Comparison of ENCODE assay signal across 18 mouse cellular contexts in genomic region chr16:23317411-23318047, GRCm38 (mm10).
A peak's percentile ranks its signal among the peaks of the same experiment; 100 is the strongest.
DNase-seq lines count a peak whose midpoint lies in the region; ATAC-seq and TF ChIP-seq lines count a peak whose summit lies in the region.
"Had no signal": no experiment of that assay in that cellular context is flagged by ENCODE, and none has a peak within 500 bp of the region (broad histone marks: within the 10 kb centered on the region; RNA-seq: fewer than 3 reads in every experiment).

No protein-coding gene starts in this region.

- no peak overlapping the region for H3K4me3 ChIP-seq in kidney, embryonic 14.5 days (ENCODE audit: low read length)
- no peak overlapping the region for H3K4me3 ChIP-seq in lung, postnatal 0 days (ENCODE audit: low read depth, low read length)
- H3K4me3 ChIP-seq in liver, embryonic 13.5 days (replicated peaks): no peak overlapping the region
- no peak overlapping the region for H3K4me3 ChIP-seq in stomach, postnatal 0 days (ENCODE audit: low read depth, low read length)
- H3K4me3 ChIP-seq: forebrain, embryonic 10.5 days; hindbrain, embryonic 12.5 days; limb, embryonic 15.5 days; midbrain, embryonic 10.5 days had no signal

- WGBS in kidney, embryonic 14.5 days: 55% methylated on average over 7 of the region's 7 CpGs
- WGBS in lung, postnatal 0 days: 13% methylated on average over 7 of the region's 7 CpGs
- 63% methylated on average over 7 of the region's 7 CpGs for WGBS in liver, embryonic 13.5 days (ENCODE audit: insufficient replicate concordance)
- WGBS in stomach, postnatal 0 days: 13% methylated on average over 7 of the region's 7 CpGs

- peak overlapping the region; percentile 48; the same call in 1 of the 2 replicates for H3K27ac ChIP-seq in kidney, embryonic 14.5 days (ENCODE audit: low read depth, low read length)
- peak overlapping the region; percentile 80 for H3K27ac ChIP-seq in lung, postnatal 0 days (ENCODE audit: low read length)
- H3K27ac ChIP-seq in liver, embryonic 13.5 days: peak overlapping the region; percentile 54
- peak overlapping the region; percentile 56; the same call in 1 of the 2 replicates for H3K27ac ChIP-seq in stomach, postnatal 0 days (replicated peaks)
- H3K27ac ChIP-seq: forebrain, embryonic 10.5 days; hindbrain, embryonic 12.5 days; limb, embryonic 15.5 days; midbrain, embryonic 10.5 days had no signal

- peaks cover 5% of the 10 kb centered on the region; the same call in 1 of the 2 replicates for H3K4me1 ChIP-seq in kidney, embryonic 14.5 days (ENCODE audit: control insufficient read depth, insufficient read depth, low read length)
- peaks cover 8% of the 10 kb centered on the region; the same call in 1 of the 2 replicates for H3K4me1 ChIP-seq in lung, postnatal 0 days (ENCODE audit: insufficient read depth, low read depth, low read length)
- H3K4me1 ChIP-seq in liver, embryonic 13.5 days (replicated peaks): peaks cover 17% of the 10 kb centered on the region
- peaks cover 2% of the 10 kb centered on the region; the same call in 1 of the 2 replicates for H3K4me1 ChIP-seq in stomach, postnatal 0 days (replicated peaks; ENCODE audit: control insufficient read depth, insufficient read depth)
- H3K4me1 ChIP-seq: limb, embryonic 15.5 days had no signal

- H3K36me3 ChIP-seq in kidney, embryonic 14.5 days (ENCODE audit: control insufficient read depth, insufficient read depth, low read length): peaks cover 11% of the 10 kb centered on the region; the same call in 1 of the 2 replicates
- no peaks in the 10 kb centered on the region for H3K36me3 ChIP-seq in lung, postnatal 0 days (ENCODE audit: insufficient read depth, low read length)
- H3K36me3 ChIP-seq in liver, embryonic 13.5 days: peaks cover 10% of the 10 kb centered on the region; the same call in 1 of the 2 replicates
- no peaks in the 10 kb centered on the region for H3K36me3 ChIP-seq in stomach, postnatal 0 days (ENCODE audit: control insufficient read depth, insufficient read depth, low read length)

- intact Hi-C loops in left cerebral cortex, postnatal 25 days (cut with DNase I): no loop called here

- no peaks in the 10 kb centered on the region for H3K9me3 ChIP-seq in kidney, embryonic 14.5 days (ENCODE audit: control insufficient read depth, low read length)
- H3K9me3 ChIP-seq in lung, postnatal 0 days (ENCODE audit: low read length): no peaks in the 10 kb centered on the region
- no peaks in the 10 kb centered on the region for H3K9me3 ChIP-seq in liver, embryonic 13.5 days (replicated peaks)
- no peaks in the 10 kb centered on the region for H3K9me3 ChIP-seq in stomach, postnatal 0 days (ENCODE audit: control insufficient read depth, low read length)
- H3K9me3 ChIP-seq: forebrain, embryonic 10.5 days; hindbrain, embryonic 12.5 days; limb, embryonic 15.5 days had no signal

- DNase-seq in kidney, adult 8-10 months: no peak
- DNase-seq in lung, postnatal 0 days (ENCODE audit: low spot score): peak; percentile 36
- no peak for DNase-seq in lung, adult 18-20 months
- DNase-seq in liver, embryonic 13.5 days: no peak
- DNase-seq in stomach, postnatal 0 days (ENCODE audit: low spot score): no peak
- DNase-seq in left cerebral cortex, postnatal 25 days (ENCODE audit: low spot score in 2 of 2): no peak
- no peak for DNase-seq in adrenal gland, postnatal 4 days (ENCODE audit: low spot score in 2 of 2)
- DNase-seq: adrenal gland, postnatal 10 days; cerebellum, adult 8-10 months; gastrocnemius, postnatal 14 days; heart, postnatal 10 days; thymus, adult 18-20 months had no signal

- H3K9ac ChIP-seq in kidney, embryonic 14.5 days (ENCODE audit: low read depth, low read length): no peak overlapping the region
- H3K9ac ChIP-seq in lung, postnatal 0 days (replicated peaks; ENCODE audit: low read depth): no peak overlapping the region
- no peak overlapping the region for H3K9ac ChIP-seq in liver, embryonic 13.5 days
- no peak overlapping the region for H3K9ac ChIP-seq in stomach, postnatal 0 days (ENCODE audit: low read length)
- H3K9ac ChIP-seq: hindbrain, embryonic 12.5 days; limb, embryonic 15.5 days had no signal

- peak; percentile 39 for TF ChIP-seq EP300 in lung, postnatal 0 days (IDR thresholded peaks at IDR 0.05)
- no peak for TF ChIP-seq EP300 in stomach, postnatal 0 days (optimal IDR thresholded peaks at IDR 0.05)

- no peak for ATAC-seq in kidney, embryonic 14.5 days (ENCODE audit: low FRiP score, low TSS enrichment)
- ATAC-seq in lung, postnatal 0 days: peak; percentile 14; the same call in 1 of the 2 replicates
- 0 out of 2 replicates have a peak, but pooled peaks have one; percentile 26 for ATAC-seq in liver, embryonic 13.5 days (ENCODE audit: low read depth)
- ATAC-seq in stomach, postnatal 0 days (ENCODE audit: low FRiP score, low TSS enrichment): no peak; the same call in 1 of the 2 replicates
- ATAC-seq: inflammation-experienced regulatory T-cells, adult 6 months had no signal

- no peak for TF ChIP-seq CTCF in lung, postnatal 0 days (IDR thresholded peaks at IDR 0.05)
- no peak for TF ChIP-seq CTCF in stomach, postnatal 0 days (IDR thresholded peaks at IDR 0.05; ENCODE audit: low read depth)

- no peaks in the 10 kb centered on the region for H3K27me3 ChIP-seq in kidney, embryonic 14.5 days (ENCODE audit: control insufficient read depth, insufficient read depth, low read length)
- no peaks in the 10 kb centered on the region for H3K27me3 ChIP-seq in lung, postnatal 0 days (replicated peaks; ENCODE audit: insufficient read depth, low read length)
- H3K27me3 ChIP-seq in liver, embryonic 13.5 days: no peaks in the 10 kb centered on the region
- H3K27me3 ChIP-seq in stomach, postnatal 0 days (ENCODE audit: control insufficient read depth, insufficient read depth, low read length): no peaks in the 10 kb centered on the region
- H3K27me3 ChIP-seq: hindbrain, embryonic 12.5 days; limb, embryonic 15.5 days had no signal

- no peak overlapping the region for H3K4me2 ChIP-seq in kidney, embryonic 14.5 days (replicated peaks; ENCODE audit: low read depth, low read length)
- no peak overlapping the region for H3K4me2 ChIP-seq in lung, postnatal 0 days (replicated peaks; ENCODE audit: low read depth, low read length)
- H3K4me2 ChIP-seq in liver, embryonic 13.5 days: 0 out of 2 replicates have a peak overlapping the region, but pooled peaks have one; percentile 24
- H3K4me2 ChIP-seq in stomach, postnatal 0 days (replicated peaks; ENCODE audit: low read depth): no peak overlapping the region
- H3K4me2 ChIP-seq: hindbrain, embryonic 12.5 days; limb, embryonic 15.5 days had no signal

Comparison
In these comparisons a context has a peak if more than half of its experiments do, and no peak if none do; other contexts are left out.
1. ATAC-seq: peak in lung, postnatal 0 days (single experiment) and liver, embryonic 13.5 days (single experiment); none in kidney, embryonic 14.5 days (single experiment) and stomach, postnatal 0 days (single experiment).
2. Peak in every context shown above with its lines, with median percentiles within 50 percentile points of each other: H3K27ac ChIP-seq.